Mouse (Mus musculus): ENCODE measurements at regions not wholly inside any gene's neighbourhood (a gene's known extent, or its start where the extent isn't known, plus 50 kb on each side); places are given as distances from the start of the nearest gene placed in this dataset.

DNA sequence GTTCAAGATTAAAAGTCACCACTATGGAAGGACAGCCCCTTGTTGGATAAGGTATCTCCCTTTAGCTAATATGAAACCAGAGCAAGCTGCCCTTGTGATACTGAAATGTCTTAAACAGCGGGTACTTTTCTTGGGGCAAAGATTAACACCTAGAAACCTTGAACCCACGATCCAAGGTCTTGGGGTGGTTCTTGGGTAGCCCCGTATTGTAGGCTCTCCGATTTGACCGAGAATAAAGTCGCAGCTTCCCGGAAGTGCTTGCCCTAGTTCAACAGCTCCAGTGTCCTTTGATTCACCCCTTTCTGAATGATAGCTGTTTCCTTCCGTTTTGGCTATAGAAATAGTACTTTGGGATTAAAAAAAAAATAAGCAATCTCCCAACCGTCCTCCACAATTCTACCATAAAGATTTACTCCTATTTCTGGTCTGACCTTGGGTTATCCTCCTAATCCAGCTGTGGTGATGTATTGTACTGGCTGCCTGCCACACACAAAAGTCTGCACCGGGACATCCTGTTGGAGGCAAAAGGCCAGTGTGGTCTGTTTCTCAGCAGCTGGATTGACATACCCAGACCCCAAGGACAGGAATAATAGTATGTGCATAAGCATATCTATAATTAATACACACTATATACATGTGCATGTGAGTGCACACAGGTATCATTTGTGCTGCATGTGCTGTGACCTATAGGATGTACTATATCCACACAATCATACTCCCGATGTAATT, 427.0 kb upstream of the Dph6 start:
- H3K9ac ChIP-seq (ENCODE audit: low read length): no peak overlapping the region
- no peak overlapping the region for H3K27ac ChIP-seq (replicated peaks; ENCODE audit: low read depth, low read length)
- 86% methylated on average over 11 of the region's 11 CpGs for WGBS
- H3K4me3 ChIP-seq (ENCODE audit: low read depth, low read length): no peak overlapping the region
- ATAC-seq (ENCODE audit: insufficient number of reproducible peaks, low FRiP score, low TSS enrichment, low read depth) (no peak), DNase-seq (ENCODE audit: low spot score) (no peak)
- no peaks in the 10 kb centered on the region for H3K4me1 ChIP-seq (ENCODE audit: control insufficient read depth, insufficient read depth, low read length)
- no peak overlapping the region for H3K4me2 ChIP-seq (ENCODE audit: low read depth, severe bottlenecking)
- H3K36me3 ChIP-seq (ENCODE audit: control insufficient read depth, insufficient read depth, low read length): no peaks in the 10 kb centered on the region
- no peaks in the 10 kb centered on the region for H3K27me3 ChIP-seq (ENCODE audit: control insufficient read depth, insufficient read depth, low read length)
- no peaks in the 10 kb centered on the region for H3K9me3 ChIP-seq (ENCODE audit: control insufficient read depth, low read length)

DNA sequence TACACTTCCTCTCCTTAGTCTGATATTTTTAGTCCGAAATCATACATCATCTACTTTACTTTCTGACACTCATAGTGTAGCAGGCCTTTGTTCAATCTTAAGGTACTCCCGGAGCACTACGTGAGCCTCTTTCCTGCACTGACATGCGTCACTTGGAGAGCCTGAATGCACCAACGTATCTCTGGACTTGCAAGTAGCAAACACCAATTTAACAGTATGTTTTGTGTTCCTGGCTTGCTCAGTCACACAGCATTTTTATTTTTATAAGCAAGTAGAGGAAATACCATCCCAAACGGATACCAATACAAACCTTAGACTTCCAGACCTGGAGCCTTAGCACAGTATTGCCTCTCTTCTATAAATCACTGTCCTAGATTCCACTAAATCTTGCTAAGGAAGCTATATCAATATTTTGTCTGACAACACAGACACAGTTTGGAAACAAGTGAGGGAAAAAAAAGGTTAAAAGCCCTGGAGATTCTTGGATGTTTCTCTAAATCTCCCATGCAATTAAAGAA, 427.6 kb upstream of the Dph6 start:
- Histone ChIP-seq H3K9ac (ENCODE audit: low read length) (no peak overlapping the region), H3K9me3 (ENCODE audit: control insufficient read depth, low read length) (no peaks in the 10 kb centered on the region), H3K4me1 (ENCODE audit: control insufficient read depth, insufficient read depth, low read length) (no peaks in the 10 kb centered on the region), H3K27me3 (ENCODE audit: control insufficient read depth, insufficient read depth, low read length) (no peaks in the 10 kb centered on the region), H3K36me3 (ENCODE audit: control insufficient read depth, insufficient read depth, low read length) (no peaks in the 10 kb centered on the region), H3K4me2 (ENCODE audit: low read depth, severe bottlenecking) (no peak overlapping the region), H3K4me3 (ENCODE audit: low read depth, low read length) (no peak overlapping the region), H3K27ac (replicated peaks; ENCODE audit: low read depth, low read length) (no peak overlapping the region)
- DNase-seq (ENCODE audit: low spot score) (no peak), ATAC-seq (ENCODE audit: insufficient number of reproducible peaks, low FRiP score, low TSS enrichment, low read depth) (no peak)
- 76% methylated on average over 6 of the region's 6 CpGs for WGBS

DNA sequence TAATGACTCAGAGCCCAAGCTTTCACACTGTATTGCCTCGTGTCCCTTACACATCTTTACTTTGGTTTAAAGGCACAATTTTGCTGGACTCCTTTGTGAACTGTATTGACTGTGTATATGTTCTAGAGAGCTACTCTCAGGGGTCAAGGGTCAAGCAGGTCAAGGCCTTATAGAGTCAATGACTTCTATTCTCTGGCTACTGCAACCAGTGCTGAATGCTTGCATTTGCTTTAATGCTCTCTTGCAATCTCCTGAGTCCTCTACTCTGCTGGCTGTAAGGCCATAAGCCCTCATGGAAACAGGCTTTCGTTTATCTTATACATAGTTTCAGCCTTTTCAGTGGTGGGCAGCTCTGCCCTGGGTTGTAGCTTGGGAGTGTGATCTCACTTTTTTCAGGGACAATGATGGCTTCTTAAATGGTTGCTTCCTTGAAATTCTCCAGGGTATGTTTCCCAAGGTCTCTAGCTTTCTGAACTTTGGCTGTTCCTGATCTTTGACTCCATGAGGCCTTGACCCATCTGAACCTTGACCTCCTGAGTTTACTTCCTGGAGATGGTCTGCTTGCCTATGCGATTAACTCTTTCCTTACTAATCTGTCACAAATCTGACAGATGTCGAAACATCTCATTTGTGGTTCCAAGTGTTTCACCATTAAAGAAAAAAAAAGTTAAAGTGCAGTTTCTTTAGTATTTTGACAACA, 433.8 kb upstream of the Dph6 start:
- ATAC-seq (ENCODE audit: insufficient number of reproducible peaks, low FRiP score, low TSS enrichment, low read depth): no peak
- 60% methylated on average over 4 of the region's 4 CpGs for WGBS
- no peak overlapping the region for H3K27ac ChIP-seq (replicated peaks; ENCODE audit: low read depth, low read length)
- H3K9ac ChIP-seq (ENCODE audit: low read length): no peak overlapping the region
- DNase-seq (ENCODE audit: low spot score): no peak
- H3K27me3 ChIP-seq (ENCODE audit: control insufficient read depth, insufficient read depth, low read length): peaks cover 29% of the 10 kb centered on the region
- no peak overlapping the region for H3K4me3 ChIP-seq (ENCODE audit: low read depth, low read length)
- no peaks in the 10 kb centered on the region for H3K36me3 ChIP-seq (ENCODE audit: control insufficient read depth, insufficient read depth, low read length)
- H3K4me2 ChIP-seq (ENCODE audit: low read depth, severe bottlenecking): no peak overlapping the region
- H3K9me3 ChIP-seq (ENCODE audit: control insufficient read depth, low read length): no peaks in the 10 kb centered on the region
- no peaks in the 10 kb centered on the region for H3K4me1 ChIP-seq (ENCODE audit: control insufficient read depth, insufficient read depth, low read length)

DNA sequence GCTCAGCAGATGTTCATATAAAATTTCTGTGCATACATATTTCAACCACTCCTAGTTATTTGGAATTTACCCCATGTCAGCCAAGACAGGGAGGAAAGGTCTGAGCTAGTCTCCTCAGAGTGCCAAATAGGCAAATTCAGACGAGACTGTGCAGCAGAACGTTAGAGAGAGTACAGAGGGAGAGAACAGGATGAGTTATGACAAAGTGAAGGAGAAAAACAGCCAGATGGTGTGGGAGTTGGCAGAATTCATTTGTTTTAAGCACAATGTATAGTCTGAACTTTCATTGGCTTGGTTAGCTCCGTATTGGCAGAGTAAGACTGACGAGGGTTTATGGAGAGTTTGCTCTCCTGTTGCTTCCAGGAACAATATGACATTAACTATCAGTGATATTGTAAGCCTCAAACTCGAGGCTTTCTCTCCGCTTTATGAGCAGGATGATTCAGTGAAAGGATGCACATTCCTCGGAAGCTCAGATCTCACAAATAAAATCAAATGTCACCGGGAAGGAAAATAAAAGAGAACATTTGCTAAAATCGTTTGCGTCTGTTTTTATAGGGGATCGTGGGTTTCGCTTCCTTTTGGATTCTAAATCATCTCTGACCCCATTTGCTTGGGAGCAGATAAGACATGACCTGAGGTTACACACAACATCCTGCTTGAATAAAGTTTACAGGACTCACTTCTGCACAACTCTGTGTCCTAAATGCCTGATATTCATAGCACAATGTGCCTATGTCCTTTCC, 435.8 kb upstream of the Dph6 start:
- Histone ChIP-seq H3K4me3 (ENCODE audit: low read depth, low read length) (no peak overlapping the region), H3K27ac (replicated peaks; ENCODE audit: low read depth, low read length) (no peak overlapping the region), H3K27me3 (ENCODE audit: control insufficient read depth, insufficient read depth, low read length) (peaks cover 33% of the 10 kb centered on the region), H3K9me3 (ENCODE audit: control insufficient read depth, low read length) (no peaks in the 10 kb centered on the region), H3K4me2 (ENCODE audit: low read depth, severe bottlenecking) (no peak overlapping the region), H3K4me1 (ENCODE audit: control insufficient read depth, insufficient read depth, low read length) (no peaks in the 10 kb centered on the region), H3K36me3 (ENCODE audit: control insufficient read depth, insufficient read depth, low read length) (no peaks in the 10 kb centered on the region), H3K9ac (ENCODE audit: low read length) (no peak overlapping the region)
- ATAC-seq (ENCODE audit: insufficient number of reproducible peaks, low FRiP score, low TSS enrichment, low read depth) (no peak), DNase-seq (ENCODE audit: low spot score) (no peak)
- 31% methylated on average over 12 of the region's 12 CpGs for WGBS

DNA sequence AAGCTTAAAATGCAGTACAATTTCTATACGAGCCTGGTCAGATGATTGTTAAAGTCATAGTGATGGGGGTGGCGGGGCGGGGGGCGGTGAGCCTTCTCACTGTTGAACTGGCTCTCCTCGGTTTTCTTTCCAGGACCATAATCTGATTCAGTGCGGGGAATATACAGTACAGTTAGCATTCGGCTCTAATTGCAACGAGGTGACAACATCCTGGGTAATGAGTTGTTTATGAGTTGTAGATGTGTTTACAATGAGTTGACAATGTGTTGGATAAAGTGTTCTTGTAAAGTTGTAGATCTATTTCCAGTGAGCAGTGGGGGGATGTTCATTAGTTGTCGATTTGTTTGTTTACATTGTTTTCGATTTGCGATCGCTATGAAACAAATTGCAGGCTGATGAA, 440.6 kb upstream of the Dph6 start:
- no peak overlapping the region for H3K4me2 ChIP-seq (ENCODE audit: low read depth, severe bottlenecking)
- DNase-seq (ENCODE audit: low spot score) (no peak), ATAC-seq (ENCODE audit: insufficient number of reproducible peaks, low FRiP score, low TSS enrichment, low read depth) (peak; percentile 35; the same call in 1 of the 2 replicates)
- H3K36me3 ChIP-seq (ENCODE audit: control insufficient read depth, insufficient read depth, low read length): no peaks in the 10 kb centered on the region
- H3K4me1 ChIP-seq (ENCODE audit: control insufficient read depth, insufficient read depth, low read length): no peaks in the 10 kb centered on the region
- H3K27me3 ChIP-seq (ENCODE audit: control insufficient read depth, insufficient read depth, low read length): peaks cover 42% of the 10 kb centered on the region
- no peak overlapping the region for H3K4me3 ChIP-seq (ENCODE audit: low read depth, low read length)
- H3K9me3 ChIP-seq (ENCODE audit: control insufficient read depth, low read length): no peaks in the 10 kb centered on the region
- WGBS: 49% methylated on average over 12 of the region's 12 CpGs
- H3K27ac ChIP-seq (replicated peaks; ENCODE audit: low read depth, low read length): no peak overlapping the region
- H3K9ac ChIP-seq (ENCODE audit: low read length): no peak overlapping the region

DNA sequence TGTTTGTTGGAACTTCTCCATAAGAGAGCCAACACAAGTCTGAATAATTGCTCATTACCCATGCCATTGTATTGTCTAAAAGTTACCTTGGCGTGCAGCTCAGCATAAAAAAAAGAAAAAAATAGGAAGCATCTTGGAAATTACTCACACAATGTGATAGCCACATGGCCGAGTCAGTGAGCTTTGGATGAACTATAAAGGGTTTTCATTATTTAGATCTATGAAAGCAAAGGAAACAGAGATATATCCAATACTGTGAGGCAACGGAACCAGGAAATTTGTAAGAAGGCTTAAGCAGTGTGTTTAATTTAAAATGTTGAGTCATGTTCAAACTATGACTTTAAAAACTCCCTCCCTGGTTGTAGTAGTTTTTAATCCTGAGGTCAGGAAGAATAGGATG, 446.7 kb upstream of the Dph6 start:
- ATAC-seq (ENCODE audit: insufficient number of reproducible peaks, low FRiP score, low TSS enrichment, low read depth) (no peak), DNase-seq (ENCODE audit: low spot score) (no peak)
- 80% methylated on average over 3 of the region's 3 CpGs for WGBS
- Histone ChIP-seq H3K4me2 (ENCODE audit: low read depth, severe bottlenecking) (no peak overlapping the region), H3K4me3 (ENCODE audit: low read depth, low read length) (no peak overlapping the region), H3K4me1 (ENCODE audit: control insufficient read depth, insufficient read depth, low read length) (no peaks in the 10 kb centered on the region), H3K27me3 (ENCODE audit: control insufficient read depth, insufficient read depth, low read length) (peaks cover 23% of the 10 kb centered on the region), H3K36me3 (ENCODE audit: control insufficient read depth, insufficient read depth, low read length) (no peaks in the 10 kb centered on the region), H3K9me3 (ENCODE audit: control insufficient read depth, low read length) (no peaks in the 10 kb centered on the region), H3K27ac (replicated peaks; ENCODE audit: low read depth, low read length) (no peak overlapping the region), H3K9ac (ENCODE audit: low read length) (no peak overlapping the region)

DNA sequence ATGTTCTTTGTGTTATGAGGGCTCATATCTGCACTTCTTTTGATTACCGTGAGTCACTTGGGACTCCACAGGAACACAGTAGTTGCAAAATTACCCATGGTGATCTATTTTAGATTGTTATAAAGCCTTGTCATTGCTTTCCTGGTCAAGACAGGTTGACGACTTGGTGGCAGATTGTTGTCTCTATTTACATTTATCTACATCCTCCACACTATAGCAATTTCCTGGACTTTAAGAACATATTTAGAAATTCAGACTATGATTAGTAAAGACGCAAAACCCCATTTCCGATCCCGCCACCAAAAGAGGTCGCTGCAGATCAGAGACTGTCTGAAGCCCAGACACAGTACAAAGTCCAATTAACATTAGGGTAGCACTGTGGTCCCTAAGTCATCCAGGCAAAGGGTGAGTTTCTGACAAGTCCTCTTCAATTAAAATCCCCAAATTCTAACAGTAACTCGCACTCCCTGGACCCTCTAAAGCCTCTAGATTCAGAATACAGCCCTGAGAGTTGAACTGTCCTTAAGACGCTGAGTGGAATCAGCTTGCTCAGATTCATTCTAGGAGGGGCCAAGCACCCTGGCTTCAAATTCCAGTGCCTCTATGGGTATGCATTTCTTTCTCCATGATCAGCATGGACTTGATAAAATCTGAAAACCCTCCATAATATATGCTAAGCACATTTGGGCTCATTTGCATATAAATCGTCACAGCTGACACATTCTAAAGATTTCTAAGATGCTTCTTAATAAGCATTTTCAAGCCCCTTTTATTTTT, 461.9 kb upstream of the BC052040 start:
- Histone ChIP-seq H3K27ac (replicated peaks; ENCODE audit: low read depth, low read length) (no peak overlapping the region), H3K4me3 (ENCODE audit: low read depth, low read length) (no peak overlapping the region), H3K4me1 (ENCODE audit: control insufficient read depth, insufficient read depth, low read length) (no peaks in the 10 kb centered on the region), H3K36me3 (ENCODE audit: control insufficient read depth, insufficient read depth, low read length) (no peaks in the 10 kb centered on the region), H3K9me3 (ENCODE audit: control insufficient read depth, low read length) (no peaks in the 10 kb centered on the region), H3K27me3 (ENCODE audit: control insufficient read depth, insufficient read depth, low read length) (peaks cover 5% of the 10 kb centered on the region; the same call in 1 of the 2 replicates), H3K4me2 (ENCODE audit: low read depth, severe bottlenecking) (no peak overlapping the region), H3K9ac (ENCODE audit: low read length) (no peak overlapping the region)
- ATAC-seq (ENCODE audit: insufficient number of reproducible peaks, low FRiP score, low TSS enrichment, low read depth): no peak
- 74% methylated on average over 9 of the region's 9 CpGs for WGBS
- DNase-seq (ENCODE audit: low spot score): no peak

DNA sequence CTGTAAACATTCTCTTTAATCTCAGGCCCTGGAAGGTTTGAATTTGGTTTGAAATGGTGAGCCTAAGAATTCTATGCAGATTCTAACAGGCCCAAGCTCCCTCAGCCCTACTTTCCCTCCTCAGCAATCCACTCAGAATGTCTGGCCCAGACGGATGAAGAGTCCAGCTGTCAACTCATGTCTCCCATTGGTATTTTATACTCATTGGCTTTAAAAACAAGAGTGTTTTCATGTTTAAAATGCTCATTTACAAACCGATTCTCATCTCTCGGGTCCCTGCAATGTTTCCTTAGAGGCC, 461.4 kb upstream of the BC052040 start:
- Histone ChIP-seq H3K4me2 (ENCODE audit: low read depth, severe bottlenecking) (no peak overlapping the region), H3K27ac (replicated peaks; ENCODE audit: low read depth, low read length) (no peak overlapping the region), H3K27me3 (ENCODE audit: control insufficient read depth, insufficient read depth, low read length) (peaks cover 5% of the 10 kb centered on the region; the same call in 1 of the 2 replicates), H3K4me1 (ENCODE audit: control insufficient read depth, insufficient read depth, low read length) (no peaks in the 10 kb centered on the region), H3K9me3 (ENCODE audit: control insufficient read depth, low read length) (no peaks in the 10 kb centered on the region), H3K4me3 (ENCODE audit: low read depth, low read length) (no peak overlapping the region), H3K9ac (ENCODE audit: low read length) (no peak overlapping the region), H3K36me3 (ENCODE audit: control insufficient read depth, insufficient read depth, low read length) (no peaks in the 10 kb centered on the region)
- DNase-seq (ENCODE audit: low spot score) (no peak), ATAC-seq (ENCODE audit: insufficient number of reproducible peaks, low FRiP score, low TSS enrichment, low read depth) (no peak)
- 67% methylated on average over 3 of the region's 3 CpGs for WGBS

Measured in limb, embryonic 11.5 days (tissue).